Mouse (Mus musculus) midbrain, embryonic 15.5 days (tissue): ENCODE data around the gene Rasl11a. TPM values are rescaled to one million over a fixed set of nuclear protein-coding genes. Genes with fewer than 3 reads are reported as not detected.

Source experiments
- ATAC-seq: fragments of 200-750 bp; cut with Nextera tagmentation; replicated peaks from 2 replicates; pipeline ENCODE4 v1.8.0; 2017; ENCODE audit warnings: moderate TSS enrichment
- H3K27ac ChIP-seq: fragments of 300-500 bp; sonication (generic); 2 replicates; pipeline ENCODE4 v1.5.1; 2015; ENCODE audit warnings: mild to moderate bottlenecking, inconsistent platforms
- H3K27me3 ChIP-seq: fragments of 300-500 bp; sonication (generic); replicated peaks from 2 replicates; pipeline ENCODE4 v1.6.1; 2015; ENCODE audit warnings: inconsistent platforms
- H3K36me3 ChIP-seq: fragments of 300-500 bp; sonication (generic); replicated peaks from 2 replicates; pipeline ENCODE4 v1.6.1; 2015; ENCODE audit warnings: inconsistent platforms
- H3K4me1 ChIP-seq: fragments of 300-500 bp; sonication (generic); 2 replicates; pipeline ENCODE4 v1.6.1; 2015; ENCODE audit warnings: inconsistent platforms
- H3K4me2 ChIP-seq: fragments of 300-500 bp; sonication (generic); 2 replicates; pipeline ENCODE4 v1.6.1; 2015; ENCODE audit warnings: inconsistent platforms, mild to moderate bottlenecking, moderate library complexity
- H3K4me3 ChIP-seq: fragments of 300-500 bp; sonication (generic); 2 replicates; pipeline ENCODE4 v1.5.1; 2015; ENCODE audit warnings: mild to moderate bottlenecking, inconsistent platforms
- H3K9ac ChIP-seq: fragments of 300-500 bp; sonication (generic); 2 replicates; pipeline ENCODE4 v1.6.1; 2015; ENCODE audit warnings: mild to moderate bottlenecking, inconsistent platforms
- H3K9me3 ChIP-seq: fragments of 300-500 bp; sonication (generic); 2 replicates; pipeline ENCODE4 v1.6.1; 2016; ENCODE audit warnings: inconsistent platforms
- WGBS: fragments of 180-500 bp; shearing (Covaris S2); methylation state at CpG from one replicate; pipeline ENCODE4 v1.1.7; 2015; ENCODE audit warnings: mixed read lengths; 5-methylcytosine and 5-hydroxymethylcytosine counted together
- polyA plus RNA-seq: library from polyadenylated mRNA; unstranded; fragments of >200 nt; fragmentation: Nextera tagmentation; extraction: Ambion mirVana; gene quantifications from 2 replicates; pipeline ENCODE4 v1.2.1, GENCODE M21; 2015

The Rasl11a gene
- polyA plus RNA-seq, 1 experiment from 2014 or later: 7.4 TPM

GRCm38 (mm10) chr5:146848936-146849582 lies 4.2 kb downstream of the Rasl11a start:
- Histone ChIP-seq H3K9ac (no peak overlapping the region), H3K9me3 (no peaks in the 10 kb centered on the region), H3K27me3 (no peaks in the 10 kb centered on the region), H3K4me3 (no peak overlapping the region), H3K4me1 (peaks cover 9% of the 10 kb centered on the region), H3K4me2 (no peak overlapping the region), H3K27ac (no peak overlapping the region), H3K36me3 (no peaks in the 10 kb centered on the region)
- 93% methylated on average over 4 of the region's 4 CpGs for WGBS
- no peak for ATAC-seq

- Histone ChIP-seq H3K9ac (no peak overlapping the region), H3K36me3 (no peaks in the 10 kb centered on the region), H3K27me3 (no peaks in the 10 kb centered on the region), H3K4me1 (no peaks in the 10 kb centered on the region), H3K4me3 (no peak overlapping the region), H3K9me3 (no peaks in the 10 kb centered on the region), H3K27ac (no peak overlapping the region), H3K4me2 (no peak overlapping the region)
- ATAC-seq: no peak
- WGBS: 93% methylated on average over 3 of the region's 3 CpGs
These were observed 11.2 kb downstream of the Rasl11a start for GRCm38 (mm10) chr5:146856106-146856505.

GRCm38 (mm10) chr5:146857620-146858019 lies 12.7 kb downstream of the Rasl11a start:
- 92% methylated on average over 8 of the region's 8 CpGs for WGBS

GRCm38 (mm10) chr5:146858772-146859171 lies 13.9 kb downstream of the Rasl11a start:
- Histone ChIP-seq H3K4me2 (no peak overlapping the region), H3K4me3 (no peak overlapping the region)
- WGBS: 88% methylated on average over 9 of the region's 9 CpGs

More at GRCm38 (mm10) chr5:146857620-146858019, 12.7 kb downstream of the Rasl11a start:
- Histone ChIP-seq H3K4me1 (no peaks in the 10 kb centered on the region), H3K4me3 (no peak overlapping the region), H3K27ac (no peak overlapping the region), H3K36me3 (no peaks in the 10 kb centered on the region), H3K9ac (no peak overlapping the region), H3K9me3 (no peaks in the 10 kb centered on the region), H3K27me3 (no peaks in the 10 kb centered on the region), H3K4me2 (no peak overlapping the region)
- no peak for ATAC-seq

GRCm38 (mm10) chr5:146859246-146859645 lies 14.4 kb downstream of the Rasl11a start:
- no peaks in the 10 kb centered on the region for H3K36me3 ChIP-seq
- WGBS: 67% methylated on average over 8 of the region's 8 CpGs
- no peak overlapping the region for H3K27ac ChIP-seq
- no peaks in the 10 kb centered on the region for H3K9me3 ChIP-seq
- H3K4me3 ChIP-seq: no peak overlapping the region
- H3K4me1 ChIP-seq: no peaks in the 10 kb centered on the region
- H3K4me2 ChIP-seq: no peak overlapping the region
- H3K9ac ChIP-seq: no peak overlapping the region
- ATAC-seq: no peak
- no peaks in the 10 kb centered on the region for H3K27me3 ChIP-seq

More at GRCm38 (mm10) chr5:146858772-146859171, 13.9 kb downstream of the Rasl11a start:
- no peak for ATAC-seq
- no peak overlapping the region for H3K27ac ChIP-seq
- no peak overlapping the region for H3K9ac ChIP-seq
- H3K36me3 ChIP-seq: no peaks in the 10 kb centered on the region
- no peaks in the 10 kb centered on the region for H3K4me1 ChIP-seq
- no peaks in the 10 kb centered on the region for H3K27me3 ChIP-seq
- no peaks in the 10 kb centered on the region for H3K9me3 ChIP-seq

- Histone ChIP-seq H3K4me3 (no peak overlapping the region), H3K27me3 (no peaks in the 10 kb centered on the region), H3K4me2 (no peak overlapping the region), H3K4me1 (no peaks in the 10 kb centered on the region), H3K27ac (no peak overlapping the region), H3K9me3 (no peaks in the 10 kb centered on the region), H3K36me3 (no peaks in the 10 kb centered on the region), H3K9ac (no peak overlapping the region)
- 83% methylated on average over 18 of the region's 18 CpGs for WGBS
- no peak for ATAC-seq
These were observed 15.5 kb downstream of the Rasl11a start for GRCm38 (mm10) chr5:146860222-146860998.

GRCm38 (mm10) chr5:146861588-146861987 lies 16.7 kb downstream of the Rasl11a start:
- ATAC-seq: no peak
- Histone ChIP-seq H3K9me3 (no peaks in the 10 kb centered on the region), H3K4me1 (no peaks in the 10 kb centered on the region), H3K27me3 (no peaks in the 10 kb centered on the region), H3K27ac (no peak overlapping the region), H3K4me2 (no peak overlapping the region), H3K4me3 (no peak overlapping the region), H3K9ac (no peak overlapping the region), H3K36me3 (no peaks in the 10 kb centered on the region)
- 39% methylated on average over 7 of the region's 7 CpGs for WGBS

- no peak for ATAC-seq
- Histone ChIP-seq H3K4me3 (no peak overlapping the region), H3K27me3 (no peaks in the 10 kb centered on the region), H3K4me2 (no peak overlapping the region), H3K4me1 (peaks cover 13% of the 10 kb centered on the region), H3K27ac (no peak overlapping the region), H3K9ac (no peak overlapping the region), H3K9me3 (no peaks in the 10 kb centered on the region), H3K36me3 (no peaks in the 10 kb centered on the region)
- 79% methylated on average over 4 of the region's 4 CpGs for WGBS
These were observed 20.6 kb downstream of the Rasl11a start for GRCm38 (mm10) chr5:146865511-146865910.

GRCm38 (mm10) chr5:146866277-146866676 lies 21.4 kb downstream of the Rasl11a start:
- Histone ChIP-seq H3K27ac (no peak overlapping the region), H3K4me3 (no peak overlapping the region), H3K36me3 (no peaks in the 10 kb centered on the region), H3K4me2 (no peak overlapping the region), H3K4me1 (peaks cover 13% of the 10 kb centered on the region), H3K9me3 (no peaks in the 10 kb centered on the region), H3K27me3 (no peaks in the 10 kb centered on the region), H3K9ac (no peak overlapping the region)
- no peak for ATAC-seq
- whole genome bisulfite sequencing: 96% methylated on average over 2 of the region's 2 CpGs

- H3K9me3 ChIP-seq: no peaks in the 10 kb centered on the region
- peak; percentile 73 for ATAC-seq
These were observed 22.5 kb downstream of the Rasl11a start for GRCm38 (mm10) chr5:146867246-146867945.

GRCm38 (mm10) chr5:146867946-146868314 lies 23.1 kb downstream of the Rasl11a start:
- ATAC-seq: peak; percentile 24; the same call in 1 of the 2 replicates

More at GRCm38 (mm10) chr5:146867246-146867945, 22.5 kb downstream of the Rasl11a start:
- Histone ChIP-seq H3K36me3 (no peaks in the 10 kb centered on the region), H3K27me3 (no peaks in the 10 kb centered on the region), H3K4me2 (peak overlapping the region; percentile 47), H3K4me3 (peak overlapping the region; percentile 22), H3K9ac (no peak overlapping the region; the same call in 1 of the 2 replicates), H3K4me1 (peaks cover 13% of the 10 kb centered on the region), H3K27ac (peak overlapping the region; percentile 51)
- 5% methylated on average over 19 of the region's 19 CpGs for WGBS

GRCm38 (mm10) chr5:146872981-146873631 lies 28.2 kb downstream of the Rasl11a start:
- Histone ChIP-seq H3K4me1 (peaks cover 2% of the 10 kb centered on the region; the same call in 1 of the 2 replicates), H3K4me3 (no peak overlapping the region), H3K27me3 (no peaks in the 10 kb centered on the region), H3K36me3 (no peaks in the 10 kb centered on the region), H3K4me2 (no peak overlapping the region), H3K9me3 (no peaks in the 10 kb centered on the region), H3K9ac (no peak overlapping the region), H3K27ac (no peak overlapping the region)
- 92% methylated on average over 5 of the region's 5 CpGs for WGBS
- ATAC-seq: no peak

More at GRCm38 (mm10) chr5:146867946-146868314, 23.1 kb downstream of the Rasl11a start:
- Histone ChIP-seq H3K9ac (no peak overlapping the region), H3K27ac (peak overlapping the region; percentile 51; the same call in 1 of the 2 replicates), H3K9me3 (no peaks in the 10 kb centered on the region), H3K27me3 (no peaks in the 10 kb centered on the region), H3K36me3 (no peaks in the 10 kb centered on the region), H3K4me1 (peaks cover 13% of the 10 kb centered on the region), H3K4me3 (no peak overlapping the region), H3K4me2 (peak overlapping the region; percentile 47)
- 10% methylated on average over 4 of the region's 4 CpGs for WGBS
